Mouse (Mus musculus) lung, postnatal 25 days (tissue): Measurements from ENCODE around the gene Cfap45.

ENCODE experiments used
- DNase-seq: peaks from one replicate; pipeline ENCODE4 v3.0.0; 2022; ENCODE audit warnings: low spot score

Gene Cfap45

DNA sequence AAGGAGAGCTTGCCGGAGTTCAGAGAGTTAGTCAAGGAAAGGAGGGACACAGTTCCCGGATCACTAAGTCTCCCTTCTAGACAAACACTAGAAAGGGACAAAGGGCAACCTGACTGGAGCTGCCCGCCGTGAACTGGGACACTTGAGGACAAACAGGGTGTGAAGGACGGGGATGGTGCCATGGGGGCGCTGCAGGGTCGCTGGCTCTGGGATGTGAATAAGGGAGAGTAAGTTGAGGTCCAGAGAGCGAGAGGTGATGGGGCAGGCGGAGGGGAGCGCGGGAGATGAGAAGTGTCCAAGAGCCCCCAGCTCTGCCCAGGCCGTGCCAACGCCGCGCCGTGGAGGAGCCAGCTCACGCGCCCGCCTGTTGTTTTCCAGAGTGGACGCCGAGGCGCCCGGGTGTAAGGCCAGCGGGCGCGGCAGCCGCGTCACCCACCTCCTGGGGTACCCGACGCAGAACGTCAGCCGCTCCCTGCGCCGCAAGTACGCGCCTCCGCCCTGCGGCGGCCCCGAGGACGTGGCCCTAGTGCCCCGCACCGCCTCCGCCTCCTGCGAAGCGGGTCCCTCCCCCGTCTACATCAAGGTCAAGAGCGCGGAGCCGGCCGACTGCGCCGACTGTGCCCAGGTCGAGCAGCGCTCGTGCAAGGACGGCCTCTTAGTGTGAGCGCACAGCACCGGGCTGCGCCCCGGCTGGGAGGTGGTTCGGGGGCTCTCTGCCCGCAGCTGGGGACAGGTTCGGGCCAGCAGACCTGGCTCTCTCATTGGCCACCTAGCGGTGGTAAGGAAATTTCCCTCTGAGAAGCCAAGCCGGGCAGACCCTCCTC lies 42.3 kb downstream of the Cfap45 start:
- peak; percentile 70 for DNase-seq

DNA sequence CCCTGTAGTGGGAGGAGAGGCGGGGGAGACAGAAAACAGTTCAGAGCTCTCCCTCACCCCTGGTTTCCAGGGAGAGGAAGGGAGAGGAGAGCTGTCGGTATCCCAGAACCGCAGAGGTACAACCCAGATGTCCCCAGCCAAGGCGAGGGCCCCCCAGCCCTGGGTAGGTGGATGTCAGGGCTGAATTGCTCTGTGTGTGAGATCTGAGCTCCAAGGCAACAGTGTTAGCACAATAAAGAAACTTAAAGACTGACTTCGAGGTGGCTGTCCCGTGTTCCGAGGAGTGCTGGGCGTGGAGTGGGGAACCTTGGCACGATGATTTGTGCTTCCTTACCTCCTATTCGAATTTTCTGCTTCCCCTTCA lies 42.8 kb downstream of the Cfap45 start:
- DNase-seq, result no peak

DNA sequence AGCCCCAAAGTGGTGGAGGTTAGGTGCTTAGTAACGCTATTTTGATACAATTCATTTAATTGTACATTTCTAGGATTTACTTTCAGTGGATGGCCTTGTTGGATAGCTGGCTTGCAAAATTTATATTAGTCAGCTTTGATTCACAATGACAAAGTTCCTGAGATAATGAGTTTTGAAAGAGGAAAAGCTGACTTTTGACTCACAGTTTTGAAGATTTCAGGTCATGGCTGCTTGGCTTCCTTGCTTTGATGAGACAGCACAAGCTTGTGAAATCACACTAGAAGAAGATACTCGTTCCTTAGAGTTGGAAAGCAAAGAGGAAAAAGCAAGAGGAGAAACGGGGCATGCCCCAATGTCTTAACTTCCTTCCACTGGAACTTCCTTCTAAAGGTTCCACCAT lies 45.5 kb downstream of the Cfap45 start:
- DNase-seq, result no peak

DNA sequence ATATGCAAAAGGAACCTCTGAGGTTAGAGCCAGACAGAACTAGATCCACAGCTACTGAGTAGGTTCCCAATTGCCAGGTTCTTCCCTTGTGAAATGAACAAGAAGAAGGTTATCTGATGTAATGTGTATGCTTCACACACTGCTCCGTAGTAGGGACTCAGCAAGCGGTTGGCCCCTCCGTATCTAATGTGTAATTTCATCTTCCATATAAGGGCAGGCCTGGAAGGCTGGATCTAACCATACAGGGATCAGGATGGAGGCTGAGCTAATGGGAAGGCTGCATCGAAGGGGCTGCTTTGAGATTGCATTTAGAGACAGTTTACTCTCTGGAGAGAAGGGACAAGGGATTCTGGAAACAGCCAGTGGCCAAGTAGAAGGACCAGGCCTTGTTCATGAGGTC lies 47.2 kb downstream of the Cfap45 start:
- DNase-seq, result no peak

DNA sequence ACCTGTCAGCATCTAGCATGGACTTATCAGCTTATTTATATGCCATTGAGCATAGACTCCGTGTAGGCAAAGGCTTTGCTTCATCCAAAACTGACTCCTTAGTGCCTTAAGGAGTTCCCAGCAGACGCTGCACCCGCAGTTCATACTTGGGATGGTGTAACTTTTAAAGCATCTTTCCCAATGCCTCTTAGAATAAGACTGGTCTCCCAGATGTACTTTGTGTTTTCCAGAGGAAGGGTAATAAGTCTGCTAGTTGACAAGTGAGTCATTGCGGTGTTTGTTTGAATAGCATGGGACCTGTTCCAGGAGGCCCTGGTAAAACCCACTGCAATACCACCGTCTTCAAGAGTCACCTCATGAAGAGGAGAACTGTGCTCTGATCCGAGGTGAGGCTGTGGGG lies 59.5 kb downstream of the Cfap45 start:
- DNase-seq, result no peak

DNA sequence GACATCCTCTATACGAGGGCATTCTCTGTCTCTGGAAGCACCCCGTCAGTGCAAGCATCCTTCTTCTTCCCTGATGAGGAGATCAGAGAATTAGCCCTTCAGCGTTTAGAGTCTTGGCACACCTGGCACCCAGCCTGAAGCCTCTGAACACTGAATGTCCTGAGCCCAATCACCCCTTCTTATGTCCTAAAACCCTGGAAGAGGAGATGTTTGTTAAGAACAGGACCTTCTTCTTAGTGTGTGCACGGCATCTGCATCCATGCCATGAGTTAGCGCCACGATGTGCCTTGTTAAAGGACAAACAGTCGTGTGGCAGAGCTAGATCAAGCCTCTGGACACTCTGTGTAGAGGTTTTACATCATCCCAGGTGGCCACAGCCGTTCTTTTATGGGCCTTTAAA lies 61.8 kb downstream of the Cfap45 start:
- no peak for DNase-seq

DNA sequence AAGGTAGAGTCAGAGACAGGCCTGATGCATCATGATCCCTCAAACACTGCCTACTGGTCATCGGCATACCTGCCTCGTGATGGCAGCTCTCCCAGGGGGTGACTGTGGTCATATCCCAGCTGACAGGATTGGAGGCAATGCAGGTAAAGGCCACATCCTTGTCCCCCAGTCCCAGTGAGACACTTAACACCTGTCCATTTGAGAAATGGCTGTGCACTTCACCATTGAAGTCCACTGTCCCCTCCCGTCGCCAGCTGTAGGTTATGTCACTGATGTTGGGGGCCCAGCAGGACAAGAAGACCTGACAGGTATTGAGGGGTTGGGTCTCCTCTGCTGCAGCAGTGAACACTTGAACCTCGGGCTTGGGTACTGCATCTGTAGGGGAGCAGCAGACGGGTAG lies 63.7 kb downstream of the Cfap45 start:
- DNase-seq, result no peak

DNA sequence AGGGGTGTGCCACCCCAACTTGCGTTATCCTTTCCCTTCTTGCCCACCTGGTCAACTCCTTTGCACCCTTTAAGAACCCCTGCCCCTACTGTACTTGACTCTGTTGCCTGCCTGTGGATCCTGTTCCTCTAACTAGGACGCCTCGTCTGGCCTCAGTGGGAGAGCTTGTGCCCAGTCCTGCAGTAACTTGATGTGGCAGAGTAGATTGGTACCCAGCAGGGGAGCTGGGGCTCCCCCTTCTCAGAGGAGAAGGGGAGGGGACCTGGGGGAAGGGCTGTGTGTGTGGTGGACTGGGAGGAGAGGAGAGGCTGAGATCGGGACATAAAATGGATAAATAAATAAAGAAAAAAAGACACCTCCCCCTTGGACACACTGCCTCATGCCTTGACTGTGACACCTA lies 64.4 kb downstream of the Cfap45 start:
- DNase-seq, result no peak

DNA sequence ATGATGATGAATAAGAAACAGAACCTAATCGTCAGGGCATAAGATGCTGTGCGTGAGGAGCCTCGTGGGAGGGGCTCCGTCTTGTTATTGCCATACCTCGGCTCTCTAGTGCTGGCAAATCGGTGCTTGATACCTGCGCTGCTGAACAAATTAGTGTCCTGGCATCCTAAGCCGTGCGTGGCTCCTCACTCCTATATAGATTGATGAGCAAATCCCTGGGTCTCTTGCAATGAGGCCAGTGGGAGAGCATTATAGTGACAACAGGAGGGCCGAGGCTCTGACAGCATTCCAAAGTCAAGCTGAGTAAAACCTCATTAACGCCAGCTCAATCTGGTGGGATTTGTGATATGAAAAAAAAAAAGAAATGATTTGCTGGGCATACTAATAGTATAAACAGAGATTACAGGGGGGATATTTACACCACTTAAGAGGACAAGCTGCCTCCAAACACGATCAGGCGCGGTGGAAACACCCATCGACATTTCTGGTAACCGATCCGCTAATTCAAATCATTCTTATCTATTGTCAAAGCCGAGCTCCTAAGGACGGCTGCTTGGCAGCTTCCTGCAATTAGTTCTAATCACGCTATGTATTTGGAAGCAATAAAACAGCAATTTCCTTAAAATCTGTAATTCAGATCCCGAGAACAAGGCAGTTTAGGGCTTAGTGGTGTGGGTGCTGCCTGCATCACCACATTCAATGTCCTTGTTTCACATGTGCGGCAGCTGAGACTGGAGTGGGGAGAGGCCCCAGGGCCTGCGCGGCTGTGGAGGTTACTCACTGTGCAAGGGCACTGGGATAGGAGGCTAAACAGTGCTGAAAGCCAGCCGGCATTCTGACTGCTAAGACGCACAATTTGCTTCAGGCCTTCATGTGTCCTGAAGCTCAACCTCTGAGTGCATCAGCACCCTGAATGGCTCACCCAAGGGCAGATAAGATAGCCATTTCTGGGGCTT lies 65.3 kb downstream of the Cfap45 start:
- DNase-seq, result no peak

DNA sequence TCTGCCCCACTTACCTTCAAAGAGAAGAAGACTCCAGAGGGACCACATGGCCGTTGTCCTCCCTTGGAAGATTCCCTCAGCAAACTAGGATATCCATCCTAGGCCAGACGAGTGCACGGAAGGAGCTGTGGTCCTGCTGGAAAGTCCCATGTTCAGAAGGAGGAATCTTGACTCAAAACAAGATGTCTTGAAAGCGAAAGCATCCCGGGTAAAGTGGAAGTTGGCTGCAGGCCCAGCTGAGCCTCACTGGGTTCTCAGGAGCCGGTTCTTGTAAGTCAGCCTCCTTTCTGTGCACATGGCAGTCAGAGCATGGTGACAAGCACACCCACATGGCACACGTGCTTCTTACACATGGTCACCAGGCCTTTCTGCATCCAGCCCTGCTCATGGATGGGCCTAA lies 69.8 kb downstream of the Cfap45 start, which contains the start of gene Slamf8:
Gene Slamf8, minus strand, starts transcription at position 184 of the 400 bp plus-strand sequence.
- DNase-seq, result peak; percentile 3

DNA sequence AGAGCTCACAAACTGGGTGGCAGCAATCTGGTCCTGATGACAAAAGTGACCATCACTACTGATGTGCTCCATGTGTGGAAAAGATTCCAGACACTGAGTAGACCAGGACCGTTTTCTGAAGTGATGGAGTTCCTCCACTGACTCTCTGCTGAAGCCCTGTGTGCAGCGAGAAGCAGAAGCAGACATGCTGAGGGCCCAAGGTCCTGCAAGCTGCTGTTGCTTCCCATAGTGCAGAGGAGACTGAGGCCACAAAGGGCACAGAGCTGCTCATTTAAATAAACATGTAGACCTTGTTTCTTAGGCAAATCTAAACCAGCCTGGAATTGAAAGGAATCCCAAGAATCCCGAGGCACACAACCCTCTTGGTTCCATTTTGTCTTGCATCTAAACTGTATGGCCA lies 72.7 kb downstream of the Cfap45 start:
- no peak for DNase-seq

DNA sequence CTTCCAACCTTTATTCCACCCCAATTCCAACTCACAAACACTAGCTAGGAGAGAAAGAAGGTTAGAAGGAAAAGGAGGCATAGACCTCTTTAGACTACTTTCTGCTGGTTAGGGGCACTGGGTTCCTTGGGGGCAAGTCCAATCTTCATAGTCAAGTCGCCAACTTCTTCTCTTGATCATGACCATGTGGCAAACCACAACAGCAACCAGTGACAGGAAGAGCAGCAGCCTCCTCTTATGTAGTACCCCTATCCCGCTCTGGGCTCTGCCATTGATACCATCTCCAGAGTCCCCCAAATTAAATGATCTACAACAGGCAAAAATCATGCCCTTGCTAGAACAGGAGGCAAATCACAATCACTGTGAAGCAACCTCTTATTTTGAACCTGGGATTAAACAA lies 73.4 kb downstream of the Cfap45 start:
- no peak for DNase-seq

DNA sequence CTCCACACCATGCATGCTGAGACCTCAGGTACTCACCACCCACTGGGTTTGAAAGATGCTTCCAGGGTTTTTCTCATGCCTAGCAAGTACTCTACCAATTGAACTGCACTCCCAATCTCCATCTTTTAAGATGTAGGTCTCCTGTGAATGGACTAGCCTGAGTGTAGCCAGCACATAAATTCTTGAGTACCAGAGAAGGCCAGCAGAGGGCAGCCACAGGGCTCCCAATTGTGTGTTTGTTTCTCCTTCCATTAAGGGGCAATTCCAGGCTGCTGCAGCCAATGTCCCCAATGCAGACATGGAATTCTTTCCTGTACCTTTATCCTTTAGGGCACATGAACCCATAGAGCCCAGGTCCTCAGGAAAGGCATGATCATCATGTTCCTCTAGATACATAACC lies 73.9 kb downstream of the Cfap45 start:
- DNase-seq, result peak; percentile 23
